Mouse (Mus musculus) frontal cortex, postnatal 36 days (tissue): Measurements from ENCODE around the gene Efna2.
"Not testable (repeated sequence)": the region's sequence is repeated elsewhere in the genome, so short reads cannot be mapped to it uniquely, and the experiment has no call there.

ENCODE experiments used
- DNase-seq, 2 experiments: peaks; one replicate each; pipeline ENCODE4 v3.0.0; 2022; ENCODE audit warnings: low spot score in 2 of 2

Efna2 gene

GRCm38 (mm10) chr10:80188453-80189024, 9.3 kb downstream of the Efna2 start:
- DNase-seq = no peak

- DNase-seq = no peak
These were observed 10.7 kb downstream of the Efna2 start for GRCm38 (mm10) chr10:80189999-80190398.

- DNase-seq = no peak
These were observed 11.3 kb downstream of the Efna2 start for GRCm38 (mm10) chr10:80190491-80191051.

- DNase-seq = no peak
These were observed 14.7 kb downstream of the Efna2 start for GRCm38 (mm10) chr10:80193976-80194375.

- no peak for DNase-seq
These were observed 15.2 kb downstream of the Efna2 start for GRCm38 (mm10) chr10:80194441-80194840.

- DNase-seq = no peak
These were observed 16.9 kb downstream of the Efna2 start for GRCm38 (mm10) chr10:80196167-80196566.

GRCm38 (mm10) chr10:80196778-80197581, 17.7 kb downstream of the Efna2 start:
- DNase-seq = no peak

- peak; percentile 64 to 77 for DNase-seq
These were observed 20.2 kb downstream of the Efna2 start for GRCm38 (mm10) chr10:80199440-80200008.

- no peak for DNase-seq
These were observed 21.2 kb downstream of the Efna2 start for GRCm38 (mm10) chr10:80200485-80200884.

- no peak for DNase-seq
These were observed 24.8 kb downstream of the Efna2 start for GRCm38 (mm10) chr10:80204055-80204454.

GRCm38 (mm10) chr10:80207201-80207600, 27.9 kb downstream of the Efna2 start:
- no peak for DNase-seq

- no peak for DNase-seq
These were observed 28.4 kb downstream of the Efna2 start for GRCm38 (mm10) chr10:80207676-80208075.

- DNase-seq = no peak
These were observed 29.0 kb downstream of the Efna2 start for GRCm38 (mm10) chr10:80208248-80208647.

GRCm38 (mm10) chr10:80208841-80209371, 29.6 kb downstream of the Efna2 start:
- peak; percentile 39 to 50 for DNase-seq

GRCm38 (mm10) chr10:80211547-80212103, 32.3 kb downstream of the Efna2 start:
- not testable (repeated sequence) for DNase-seq

GRCm38 (mm10) chr10:80215048-80215772, 35.9 kb downstream of the Efna2 start:
- DNase-seq = no peak

- no peak for DNase-seq
These were observed 41.4 kb downstream of the Efna2 start for GRCm38 (mm10) chr10:80220676-80221075.

- DNase-seq = not testable (repeated sequence)
These were observed 43.9 kb downstream of the Efna2 start for GRCm38 (mm10) chr10:80223137-80223536.

- no peak for DNase-seq
These were observed 46.8 kb downstream of the Efna2 start for GRCm38 (mm10) chr10:80226071-80226415.

GRCm38 (mm10) chr10:80226416-80227165, 47.3 kb downstream of the Efna2 start, which contains the start of gene Mum1:
Gene Mum1, plus strand, starts transcription at chr10:80226434.
- DNase-seq = peak; percentile 98

- DNase-seq = no peak
These were observed 47.9 kb downstream of the Efna2 start for GRCm38 (mm10) chr10:80227166-80227539.
